Mouse (Mus musculus) liver, embryonic 14.5 days (tissue): ENCODE measurements around the gene Snx17.

Experiments
- CTCF ChIP-seq: IDR thresholded peaks from 2 replicates; pipeline ENCODE4 v1.5.1; 2016; ENCODE audit warnings: antibody characterized with exemption, low read depth, control low read depth
- EP300 ChIP-seq: IDR thresholded peaks from 2 replicates; pipeline ENCODE4 v1.6.1; 2016; ENCODE audit warnings: antibody characterized with exemption, low read depth

GRCm38 (mm10) chr5:31242191-31242590 lies 49.2 kb downstream of the Snx17 start:
- TF ChIP-seq CTCF (no peak), EP300 (no peak)
